Mouse (Mus musculus) layer of hippocampus, postnatal 14 days (tissue): ENCODE data around the gene Plxdc1. TPM values are rescaled to one million over a fixed set of nuclear protein-coding genes. Genes with fewer than 3 reads are reported as not detected.

Experiments
- DNase-seq, 2 experiments: peaks; one replicate each; pipeline ENCODE4 v3.0.0; 2021 to 2022; ENCODE audit warnings: low spot score in 2 of 2, mixed read lengths in 1 of 2
- total RNA-seq, 2 experiments: library from RNA; stranded (reverse); gene quantifications; 2 replicates each; pipeline ENCODE4 v1.2.3; 2021

Plxdc1 gene
- total RNA-seq, 2 experiments from 2014 or later = 7.9 to 9.6 TPM

- peak in 1 of 2 experiments; percentile 66 for DNase-seq
Measured at GRCm38 (mm10) chr11:97994539-97995100, 8.4 kb upstream of the Plxdc1 start.

DNA sequence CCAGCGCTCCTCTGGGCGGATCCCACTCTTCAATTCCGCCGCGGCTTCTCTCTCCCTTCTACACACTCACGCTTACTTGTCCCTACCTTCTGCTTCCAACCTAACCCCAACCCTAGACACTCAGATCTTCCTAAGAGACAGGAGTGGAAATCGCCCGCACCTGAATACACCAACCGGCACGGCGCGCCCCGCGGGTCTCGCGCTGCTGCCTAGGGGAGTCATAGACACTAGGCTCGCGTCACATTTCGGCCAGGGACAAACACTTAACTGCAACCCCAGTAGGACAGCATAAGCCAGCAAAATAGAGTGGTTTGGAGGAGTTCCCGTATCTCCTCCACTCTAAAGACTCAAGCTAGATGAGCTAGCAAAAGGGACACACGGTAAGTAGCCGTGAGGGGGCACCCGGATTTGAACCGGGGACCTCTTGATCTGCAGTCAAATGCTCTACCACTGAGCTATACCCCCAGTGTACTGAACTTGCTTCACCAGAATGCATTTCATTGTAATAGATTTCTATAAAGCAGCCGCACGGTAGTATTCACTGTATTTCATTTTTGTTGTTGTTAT lies 2.4 kb upstream of the Plxdc1 start:
- peak; percentile 87 to 94 for DNase-seq

DNA sequence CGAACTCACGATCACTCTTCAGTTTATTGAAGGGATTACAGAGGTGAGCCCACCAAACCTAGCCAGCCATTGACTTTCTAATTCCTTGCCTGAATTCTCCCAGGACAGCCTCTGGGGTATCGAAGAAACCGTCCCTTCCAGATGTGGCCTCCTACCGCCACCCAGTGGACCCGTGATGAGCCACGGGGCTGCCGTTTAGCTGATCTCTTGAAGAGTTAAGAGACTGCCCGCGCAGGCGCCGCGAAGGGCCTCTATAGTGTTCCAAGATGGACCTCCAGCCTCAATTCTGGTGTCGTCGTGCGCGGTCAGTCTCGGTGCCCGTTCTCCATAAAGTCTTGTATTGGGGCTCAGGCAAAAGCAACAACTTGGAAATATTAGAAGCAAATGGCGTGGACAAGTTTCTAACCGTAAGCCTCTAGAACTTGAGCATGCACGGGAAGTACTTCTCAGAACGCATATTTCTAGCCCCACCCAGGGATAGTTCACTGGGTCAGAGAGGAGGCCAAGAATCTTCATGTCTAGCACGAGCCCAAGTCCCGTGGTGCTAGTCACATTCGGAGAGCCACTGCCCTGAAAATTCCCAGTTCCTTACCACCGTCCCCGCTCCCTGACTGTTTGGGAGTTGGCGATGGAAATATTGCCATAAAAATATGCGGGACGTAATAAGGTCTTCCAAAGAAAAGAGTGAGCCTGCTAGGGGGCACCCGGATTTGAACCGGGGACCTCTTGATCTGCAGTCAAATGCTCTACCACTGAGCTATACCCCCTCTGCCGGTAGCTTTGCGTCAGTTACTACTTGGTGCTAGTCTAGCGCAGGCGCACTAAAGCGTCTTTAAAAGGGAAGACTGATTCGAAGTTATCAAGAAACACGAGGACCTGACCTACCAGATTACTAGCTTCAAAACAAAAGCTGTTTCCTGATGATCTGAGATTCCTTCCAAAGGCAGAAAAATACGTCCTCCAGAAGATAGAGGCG lies 1.6 kb upstream of the Plxdc1 start:
- peak; percentile 97 for DNase-seq

DNA sequence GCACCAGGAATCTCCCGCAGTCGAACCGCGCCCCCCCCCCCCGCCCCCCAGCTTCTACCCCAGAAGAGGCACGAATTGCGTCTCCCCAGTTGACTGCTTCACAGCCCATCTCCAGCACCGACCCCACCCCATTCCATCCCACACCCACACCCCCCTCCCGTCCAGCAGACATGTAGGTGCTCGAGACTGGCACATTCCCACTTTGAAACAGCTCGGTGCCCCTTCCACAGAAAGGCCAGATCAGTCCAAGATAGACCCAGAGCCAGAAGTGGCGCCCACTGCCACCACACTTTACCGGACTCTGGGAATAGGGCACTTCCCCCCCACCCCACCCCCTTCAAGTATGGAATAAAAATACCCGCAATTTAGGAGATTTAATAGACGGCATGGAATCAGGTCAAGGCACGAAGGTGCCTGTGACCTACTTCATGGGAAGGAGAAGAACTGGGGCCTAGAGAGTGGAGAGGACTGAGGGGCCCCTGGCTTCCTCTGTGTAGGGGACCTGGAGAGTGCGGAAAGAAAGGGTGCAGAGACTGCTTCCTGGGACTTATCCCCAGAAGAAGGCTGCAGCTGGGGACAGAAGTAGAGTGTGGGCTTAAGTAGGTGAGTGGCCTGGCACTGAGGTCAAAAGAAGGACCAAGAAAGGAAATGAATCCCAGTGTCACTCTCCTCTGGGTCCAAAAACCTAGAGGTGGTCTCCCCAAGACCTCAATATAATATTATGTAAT lies 658 bp upstream of the Plxdc1 start:
- no peak for DNase-seq

DNA sequence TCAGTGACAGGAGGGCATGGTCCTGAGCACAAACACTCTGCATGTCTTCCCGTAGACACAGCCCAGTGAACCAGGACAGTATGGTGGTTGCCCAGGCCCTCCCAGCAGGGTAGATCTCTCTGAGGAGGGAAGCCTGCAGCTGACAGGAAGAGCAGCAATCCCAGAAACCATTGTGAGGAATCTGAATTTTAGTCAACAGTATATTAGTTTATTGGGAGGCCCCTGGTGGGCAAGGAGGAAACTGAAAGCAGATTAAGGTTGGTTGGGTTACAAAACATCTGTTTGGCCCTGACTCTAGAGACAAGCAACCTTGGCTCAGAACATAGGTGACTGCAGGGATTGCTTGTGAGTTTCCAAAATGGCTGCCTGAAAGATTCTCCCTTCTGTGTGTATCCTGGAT lies 2.3 kb downstream of the Plxdc1 start:
- no peak for DNase-seq

DNA sequence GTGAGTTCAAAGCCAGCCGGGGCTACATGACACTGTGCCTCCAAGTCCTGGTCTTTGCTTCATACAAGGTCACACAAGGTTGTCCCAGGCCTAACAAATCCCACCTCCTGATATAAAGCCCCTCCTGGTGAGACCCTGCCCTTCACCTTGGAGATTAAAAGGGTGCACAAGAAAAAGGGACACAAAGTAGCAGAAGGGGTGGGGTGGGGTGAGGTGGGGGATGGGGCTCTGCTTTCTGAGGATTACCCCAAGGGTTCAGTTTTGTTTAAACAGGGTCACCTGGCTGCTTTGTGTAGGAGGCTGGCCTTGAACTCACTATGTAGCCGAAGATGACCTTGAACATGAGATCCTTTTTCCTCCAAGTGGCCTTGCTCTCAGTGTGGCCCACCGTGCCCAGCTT lies 2.7 kb downstream of the Plxdc1 start:
- DNase-seq = no peak

GRCm38 (mm10) chr11:97982721-97983120 lies 3.5 kb downstream of the Plxdc1 start:
- DNase-seq = no peak

DNA sequence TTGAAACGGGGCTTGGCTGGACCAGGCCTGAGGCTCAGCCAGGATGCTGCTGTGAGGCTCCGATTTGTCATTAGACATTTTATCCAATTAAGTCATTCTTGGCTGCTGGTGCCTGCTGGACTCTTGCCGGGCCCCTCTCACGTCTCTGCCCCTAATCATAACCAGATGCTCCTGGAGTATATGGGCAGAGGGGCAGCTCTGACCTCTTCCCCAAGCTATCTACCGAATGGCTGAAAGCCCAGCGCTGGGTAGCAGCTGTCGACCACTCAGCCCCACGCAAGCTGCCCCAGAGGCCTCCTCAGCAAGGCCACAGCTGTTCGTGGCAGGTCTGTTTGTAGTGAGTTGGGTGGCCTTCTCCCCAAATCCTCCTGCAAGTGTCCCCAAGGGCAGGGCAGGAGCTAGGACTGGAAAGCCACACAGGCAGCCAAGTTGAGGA lies 5.7 kb downstream of the Plxdc1 start:
- DNase-seq = no peak

DNA sequence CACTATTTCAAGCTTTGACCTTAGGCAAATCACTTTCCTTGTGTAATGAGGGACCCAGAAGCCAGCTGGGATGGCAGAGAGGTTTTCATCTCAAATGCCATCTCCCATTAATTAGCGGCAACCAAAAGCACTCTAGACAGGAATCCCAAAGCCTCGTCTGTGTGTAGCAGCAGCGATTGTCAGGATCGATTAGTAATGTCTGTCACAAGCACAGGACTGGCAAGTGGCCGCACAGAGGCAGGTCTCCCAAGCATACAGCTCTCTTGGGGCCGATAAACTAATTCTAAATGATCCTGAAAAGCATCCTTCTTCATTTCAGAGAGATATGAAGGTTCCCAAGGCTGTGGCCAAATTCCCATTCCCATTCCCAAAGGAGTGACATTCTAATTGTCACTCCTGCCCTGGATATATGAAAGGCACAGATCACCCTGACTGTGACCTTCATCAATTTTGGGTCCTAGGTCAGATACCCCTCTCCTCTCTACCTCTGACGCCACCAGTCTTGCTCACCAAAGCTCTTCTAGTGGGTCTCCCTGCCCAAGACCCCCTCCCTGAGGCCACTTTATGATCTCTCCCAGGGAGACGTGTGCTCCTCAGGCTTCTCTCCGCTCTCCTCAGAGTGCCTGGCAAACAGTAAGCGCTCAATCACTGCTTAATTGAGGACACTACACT lies 6.3 kb downstream of the Plxdc1 start:
- DNase-seq = no peak

DNA sequence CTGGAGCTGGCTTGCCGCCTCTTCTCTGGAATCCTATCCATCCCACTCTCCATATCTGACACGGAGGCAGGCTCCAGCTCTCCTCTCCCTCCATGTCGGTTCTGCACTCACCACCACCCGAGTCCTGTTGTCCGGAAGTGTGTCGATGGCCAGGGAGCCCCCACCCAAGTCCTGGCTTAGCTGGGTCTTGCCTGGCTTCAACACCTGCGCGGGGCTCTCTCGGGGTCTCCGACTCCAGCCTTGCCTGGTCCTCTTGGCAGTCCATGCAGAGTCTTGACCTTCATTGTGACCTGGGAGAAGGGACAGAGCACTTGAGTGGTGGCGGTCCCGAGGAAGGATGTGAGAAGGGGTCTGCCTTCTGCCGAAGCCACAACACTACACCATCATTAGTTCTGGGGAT lies 7.9 kb downstream of the Plxdc1 start:
- no peak for DNase-seq

DNA sequence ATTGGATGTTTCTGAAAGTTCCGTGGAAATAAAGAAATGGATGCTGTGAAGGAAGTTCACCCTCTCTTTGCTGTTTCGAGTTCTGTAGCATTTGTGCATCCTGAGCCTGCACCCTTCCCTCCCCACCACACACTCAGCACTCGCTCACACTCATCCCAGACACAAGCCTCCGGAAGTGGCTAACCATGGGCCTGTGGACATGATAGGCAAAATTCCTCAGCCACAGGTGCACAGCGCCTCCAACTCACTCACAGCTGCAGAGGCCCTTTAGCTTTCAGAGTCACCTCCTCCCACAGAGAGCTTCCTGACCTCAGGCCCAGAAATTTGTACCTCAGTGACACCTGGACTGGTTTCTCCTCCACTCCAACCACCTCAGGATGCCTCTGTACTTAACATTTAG lies 8.4 kb downstream of the Plxdc1 start:
- DNase-seq = no peak

- DNase-seq = no peak
Measured at GRCm38 (mm10) chr11:97974746-97975145, 11.5 kb downstream of the Plxdc1 start.

DNA sequence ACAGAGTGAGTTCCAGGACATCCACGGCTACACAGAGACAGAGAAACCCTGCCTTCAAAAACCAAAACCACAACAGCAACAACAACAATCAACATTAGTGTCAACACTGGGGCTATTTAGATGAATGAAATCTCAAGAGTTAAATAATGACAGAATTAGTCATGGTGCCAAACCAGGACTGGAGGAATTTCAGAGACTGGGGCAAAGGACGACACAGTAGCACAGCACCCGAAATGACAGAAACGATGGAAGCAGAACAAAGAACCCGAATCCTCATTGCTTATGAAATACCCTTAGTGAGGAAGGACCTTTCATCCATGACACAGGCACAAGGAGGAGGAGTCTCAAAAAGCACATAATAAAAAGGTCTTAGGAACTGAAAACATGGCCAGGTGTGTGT lies 12.1 kb downstream of the Plxdc1 start:
- DNase-seq = no peak

DNA sequence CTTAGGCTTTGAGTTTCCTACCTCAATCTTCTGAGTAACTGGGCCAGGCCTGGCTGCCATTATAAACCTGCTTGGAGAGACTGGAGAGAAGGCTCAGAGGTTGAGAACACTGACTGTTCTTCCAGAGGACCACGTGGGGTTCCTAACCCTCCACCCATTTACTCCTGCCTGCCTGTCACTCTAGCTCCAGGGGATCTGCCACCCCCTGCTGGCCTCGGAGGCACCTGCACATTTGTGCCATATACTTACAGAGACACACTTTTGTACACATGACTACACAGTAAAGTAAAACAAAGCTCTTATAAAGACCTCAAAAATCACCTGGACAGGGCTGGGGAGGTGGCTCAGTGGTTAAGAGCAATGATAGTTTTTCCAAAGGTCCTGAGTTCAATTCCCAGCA lies 13.8 kb downstream of the Plxdc1 start:
- DNase-seq = no peak

DNA sequence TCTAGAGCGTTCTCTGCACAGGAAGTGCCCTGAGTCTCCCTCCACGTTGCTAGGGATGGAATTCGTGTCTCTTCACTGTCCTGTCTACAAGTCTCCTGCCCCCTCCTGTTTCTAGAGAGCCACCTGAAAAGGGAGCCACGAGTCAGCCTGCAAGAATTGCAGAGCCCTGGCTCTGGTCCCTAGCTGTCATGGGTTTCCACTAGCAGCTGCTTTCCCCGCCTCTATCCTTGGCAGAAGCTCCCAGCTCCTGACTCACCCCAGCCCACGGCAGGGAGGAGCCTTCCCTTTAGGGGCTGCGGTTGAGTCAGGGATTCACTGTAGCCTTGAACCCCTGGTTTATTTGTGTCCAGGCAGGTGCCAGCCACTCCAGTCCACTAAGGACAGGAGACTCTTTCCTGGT lies 15.0 kb downstream of the Plxdc1 start:
- DNase-seq = peak; percentile 73 to 81

DNA sequence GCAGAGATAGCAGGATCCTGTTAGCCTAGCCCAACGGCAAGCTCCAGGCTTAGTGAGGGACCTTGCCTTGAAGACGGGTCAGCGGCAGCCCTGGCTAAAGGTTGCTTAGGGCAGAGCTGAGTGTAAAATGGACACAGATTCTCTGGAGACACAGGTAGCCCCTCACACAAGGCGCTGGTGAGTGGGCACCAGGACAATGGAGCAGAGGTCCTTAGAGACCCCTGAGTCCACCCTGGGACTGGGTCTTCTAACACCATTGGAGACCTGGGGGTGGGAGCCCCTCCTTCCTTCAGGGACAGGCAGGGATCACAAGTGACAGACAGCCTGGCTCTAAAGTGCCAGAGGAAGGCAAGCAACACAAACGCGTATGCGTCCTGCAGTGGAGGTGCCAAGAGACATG lies 15.5 kb downstream of the Plxdc1 start:
- DNase-seq = no peak

GRCm38 (mm10) chr11:97968385-97968784 lies 17.9 kb downstream of the Plxdc1 start:
- DNase-seq = no peak

GRCm38 (mm10) chr11:97967114-97967513 lies 19.1 kb downstream of the Plxdc1 start:
- no peak for DNase-seq

DNA sequence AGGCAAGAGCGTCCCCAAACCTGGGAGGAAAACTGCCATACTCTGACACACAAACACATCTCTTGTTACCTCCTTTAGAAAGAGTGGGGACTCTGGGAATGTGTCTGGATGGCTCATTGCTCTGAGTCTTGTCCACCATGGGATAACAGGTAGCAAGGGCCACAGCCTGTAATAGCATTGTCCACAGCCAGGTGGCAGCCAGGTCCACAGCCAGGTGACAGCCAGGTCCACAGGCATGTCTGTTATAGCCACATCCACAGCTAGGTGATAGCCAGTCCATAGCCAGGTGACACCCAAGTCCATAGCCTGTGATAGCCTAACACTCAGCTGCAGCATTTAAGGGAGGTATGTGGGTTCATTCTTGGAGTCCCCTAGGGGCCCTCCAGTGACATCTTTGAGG lies 25.3 kb downstream of the Plxdc1 start:
- no peak for DNase-seq

DNA sequence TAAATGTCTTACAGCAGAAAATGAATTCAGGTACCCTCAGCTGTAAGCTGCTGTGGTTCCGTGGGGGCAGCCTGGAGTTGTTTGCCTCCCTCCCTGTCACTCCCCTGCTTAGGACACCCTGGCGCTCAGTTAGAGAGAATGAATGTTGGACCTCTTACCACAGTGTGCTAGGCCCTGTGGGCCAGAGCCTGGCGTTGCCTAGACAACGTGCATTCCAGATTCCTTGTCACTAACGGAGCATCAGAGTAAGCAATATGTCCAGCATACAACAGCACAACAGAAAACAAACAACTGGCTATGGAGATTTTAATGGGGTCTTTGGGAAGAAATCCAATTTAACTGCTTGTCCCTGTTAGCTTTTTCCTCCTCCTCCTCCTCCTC lies 27.0 kb downstream of the Plxdc1 start:
- DNase-seq = peak in 1 of 2 experiments; percentile 36
